Mouse (Mus musculus): ENCODE measurements around the gene Dcdc2b. TPM values are rescaled to one million over a fixed set of nuclear protein-coding genes. Genes with fewer than 3 reads are reported as not detected.
A peak's percentile ranks its signal among the peaks of the same experiment; 100 is the strongest.

Gene Dcdc2b
- total and polyA plus RNA-seq, 2 experiments from 2014 or later = 3.0 to 4.5 TPM

GRCm38 (mm10) chr4:129582251-129582650 lies 31.8 kb downstream of the Dcdc2b start:
- Histone ChIP-seq H3K4me1 (ENCODE audit: insufficient read depth) (no peaks in the 10 kb centered on the region), H3K9ac (no peak overlapping the region), H3K27me3 (ENCODE audit: insufficient read depth, low read length) (no peaks in the 10 kb centered on the region), H3K36me3 (ENCODE audit: insufficient read depth) (no peaks in the 10 kb centered on the region), H3K4me2 (ENCODE audit: low read depth) (no peak overlapping the region), H3K9me3 (ENCODE audit: low read length) (no peaks in the 10 kb centered on the region), H3K27ac (ENCODE audit: low read depth, low read length) (no peak overlapping the region), H3K4me3 (ENCODE audit: low read depth, low read length) (no peak overlapping the region)
- ATAC-seq (no peak), DNase-seq (no peak)
- TF ChIP-seq CTCF (IDR thresholded peaks at IDR 0.05; ENCODE audit: low read depth) = no peak
- 81% methylated on average over 1 of the region's 1 CpGs for WGBS

GRCm38 (mm10) chr4:129580347-129580746 lies 33.7 kb downstream of the Dcdc2b start:
- H3K36me3 ChIP-seq (ENCODE audit: insufficient read depth) = no peaks in the 10 kb centered on the region
- no peaks in the 10 kb centered on the region for H3K27me3 ChIP-seq (ENCODE audit: insufficient read depth, low read length)
- H3K4me2 ChIP-seq (ENCODE audit: low read depth) = no peak overlapping the region
- H3K4me1 ChIP-seq (ENCODE audit: insufficient read depth) = no peaks in the 10 kb centered on the region
- DNase-seq = peak; percentile 36
- no peak overlapping the region for H3K27ac ChIP-seq (ENCODE audit: low read depth, low read length)
- 62% methylated on average over 7 of the region's 7 CpGs for WGBS
- no peak for TF ChIP-seq CTCF (IDR thresholded peaks at IDR 0.05; ENCODE audit: low read depth)
- no peak for ATAC-seq
- no peak overlapping the region for H3K4me3 ChIP-seq (ENCODE audit: low read depth, low read length)
- no peaks in the 10 kb centered on the region for H3K9me3 ChIP-seq (ENCODE audit: low read length)
- H3K9ac ChIP-seq = no peak overlapping the region

- no peak within 1 kb of the TSS for H3K4me2 ChIP-seq (ENCODE audit: low read depth)
- H3K9ac ChIP-seq = no peak within 1 kb of the TSS
- DNase-seq = no peak
- no peaks in the 10 kb centered on the region for H3K4me1 ChIP-seq (ENCODE audit: insufficient read depth)
- no peak for ATAC-seq
- H3K27me3 ChIP-seq (ENCODE audit: insufficient read depth, low read length) = no peaks in the 10 kb centered on the region
- TF ChIP-seq CTCF (IDR thresholded peaks at IDR 0.05; ENCODE audit: low read depth) = no peak
- no peak within 1 kb of the TSS for H3K4me3 ChIP-seq (ENCODE audit: low read depth, low read length)
- H3K9me3 ChIP-seq (ENCODE audit: low read length) = no peaks in the 10 kb centered on the region
- 95% methylated on average over 5 of the region's 5 CpGs for WGBS
- no peak within 1 kb of the TSS for H3K27ac ChIP-seq (ENCODE audit: low read depth, low read length)
- no peaks in the 10 kb centered on the region for H3K36me3 ChIP-seq (ENCODE audit: insufficient read depth)
Measured at GRCm38 (mm10) chr4:129578466-129578865, 35.6 kb downstream of the Dcdc2b start, which contains the start of gene Fam167b. Gene Fam167b, minus strand, starts transcription at chr4:129578549.

- Histone ChIP-seq H3K4me1 (ENCODE audit: insufficient read depth) (no peaks in the 10 kb centered on the region), H3K27me3 (ENCODE audit: insufficient read depth, low read length) (no peaks in the 10 kb centered on the region), H3K4me2 (ENCODE audit: low read depth) (no peak overlapping the region), H3K9ac (no peak overlapping the region), H3K9me3 (ENCODE audit: low read length) (no peaks in the 10 kb centered on the region), H3K36me3 (ENCODE audit: insufficient read depth) (no peaks in the 10 kb centered on the region), H3K4me3 (ENCODE audit: low read depth, low read length) (no peak overlapping the region), H3K27ac (ENCODE audit: low read depth, low read length) (no peak overlapping the region)
- TF ChIP-seq CTCF (IDR thresholded peaks at IDR 0.05; ENCODE audit: low read depth) = no peak
- 87% methylated on average over 7 of the region's 7 CpGs for WGBS
- ATAC-seq (no peak), DNase-seq (no peak)
Measured at GRCm38 (mm10) chr4:129577688-129578087, 36.4 kb downstream of the Dcdc2b start.

- TF ChIP-seq CTCF (IDR thresholded peaks at IDR 0.05; ENCODE audit: low read depth) = peak; percentile 46
- no peaks in the 10 kb centered on the region for H3K4me1 ChIP-seq (ENCODE audit: insufficient read depth)
- no peak overlapping the region for H3K9ac ChIP-seq
- H3K4me3 ChIP-seq (ENCODE audit: low read depth, low read length) = no peak overlapping the region
- no peak overlapping the region for H3K27ac ChIP-seq (ENCODE audit: low read depth, low read length)
- H3K9me3 ChIP-seq (ENCODE audit: low read length) = no peaks in the 10 kb centered on the region
- ATAC-seq (peak; percentile 36; the same call in 1 of the 2 replicates), DNase-seq (peak; percentile 56)
- WGBS = 29% methylated on average over 21 of the region's 21 CpGs
- 0 out of 2 replicates have a peak overlapping the region, but pooled peaks have one; percentile 17 for H3K4me2 ChIP-seq (ENCODE audit: low read depth)
- no peaks in the 10 kb centered on the region for H3K27me3 ChIP-seq (ENCODE audit: insufficient read depth, low read length)
- no peaks in the 10 kb centered on the region for H3K36me3 ChIP-seq (ENCODE audit: insufficient read depth)
Measured at GRCm38 (mm10) chr4:129576863-129577491, 37.1 kb downstream of the Dcdc2b start.

- no peaks in the 10 kb centered on the region for H3K36me3 ChIP-seq (ENCODE audit: insufficient read depth)
- H3K4me2 ChIP-seq (ENCODE audit: low read depth) = no peak overlapping the region
- no peak overlapping the region for H3K27ac ChIP-seq (ENCODE audit: low read depth, low read length)
- WGBS = 62% methylated on average over 7 of the region's 8 CpGs
- no peak for DNase-seq
- H3K27me3 ChIP-seq (ENCODE audit: insufficient read depth, low read length) = no peaks in the 10 kb centered on the region
- no peak overlapping the region for H3K4me3 ChIP-seq (ENCODE audit: low read depth, low read length)
- no peak overlapping the region for H3K9ac ChIP-seq
- ATAC-seq = no peak
- no peak for TF ChIP-seq CTCF (IDR thresholded peaks at IDR 0.05; ENCODE audit: low read depth)
- no peaks in the 10 kb centered on the region for H3K9me3 ChIP-seq (ENCODE audit: low read length)
- H3K4me1 ChIP-seq (ENCODE audit: insufficient read depth) = no peaks in the 10 kb centered on the region
Measured at GRCm38 (mm10) chr4:129575171-129575844, 38.7 kb downstream of the Dcdc2b start.

GRCm38 (mm10) chr4:129573430-129573829 lies 40.6 kb downstream of the Dcdc2b start, which contains the start of gene Lck:
Gene Lck, minus strand, starts transcription at chr4:129573641.
- no peak for TF ChIP-seq CTCF (IDR thresholded peaks at IDR 0.05; ENCODE audit: low read depth)
- WGBS = 93% methylated on average over 8 of the region's 8 CpGs
- H3K9me3 ChIP-seq (ENCODE audit: low read length) = no peaks in the 10 kb centered on the region
- H3K9ac ChIP-seq = no peak within 1 kb of the TSS
- no peaks in the 10 kb centered on the region for H3K36me3 ChIP-seq (ENCODE audit: insufficient read depth)
- ATAC-seq (no peak), DNase-seq (no peak)
- H3K4me1 ChIP-seq (ENCODE audit: insufficient read depth) = no peaks in the 10 kb centered on the region
- H3K4me2 ChIP-seq (ENCODE audit: low read depth) = no peak within 1 kb of the TSS
- H3K27me3 ChIP-seq (ENCODE audit: insufficient read depth, low read length) = no peaks in the 10 kb centered on the region
- H3K27ac ChIP-seq (ENCODE audit: low read depth, low read length) = no peak within 1 kb of the TSS
- H3K4me3 ChIP-seq (ENCODE audit: low read depth, low read length) = no peak within 1 kb of the TSS

Data from forebrain, postnatal 0 days (tissue).